Mouse (Mus musculus) mouse embryonic stem cell (cell line): ENCODE data around the gene Arl5c.

ENCODE experiments used
- in situ Hi-C, 2 experiments: fragments of 300-500 bp; cut with MboI; formaldehyde crosslinking; loops; 1 replicate in 1 of 2; 3 replicates in 1 of 2; pipeline ENCODE4 v1.14.3; 2019 to 2020; ENCODE audit warnings: low sequenced_read_pairs in 2 of 2, low pct_unique_long_range_greater_than_20kb in 1 of 2, mixed read lengths in 1 of 2; ENCODE audit not compliant: unreplicated experiment in 1 of 2

Gene Arl5c

GRCm38 (mm10) chr11:97979824-97980495, 16.0 kb downstream of the Arl5c start:
- in situ Hi-C loops, result loop anchor here (10.0 kb wide), 2 partner anchors 45 to 185 kb away; partner anchors contain the start of gene Lasp1 (in 1 of the 2)

GRCm38 (mm10) chr11:97978392-97978791, 17.6 kb downstream of the Arl5c start:
- in situ Hi-C loops, result no loop called here

DNA sequence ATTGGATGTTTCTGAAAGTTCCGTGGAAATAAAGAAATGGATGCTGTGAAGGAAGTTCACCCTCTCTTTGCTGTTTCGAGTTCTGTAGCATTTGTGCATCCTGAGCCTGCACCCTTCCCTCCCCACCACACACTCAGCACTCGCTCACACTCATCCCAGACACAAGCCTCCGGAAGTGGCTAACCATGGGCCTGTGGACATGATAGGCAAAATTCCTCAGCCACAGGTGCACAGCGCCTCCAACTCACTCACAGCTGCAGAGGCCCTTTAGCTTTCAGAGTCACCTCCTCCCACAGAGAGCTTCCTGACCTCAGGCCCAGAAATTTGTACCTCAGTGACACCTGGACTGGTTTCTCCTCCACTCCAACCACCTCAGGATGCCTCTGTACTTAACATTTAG, 18.2 kb downstream of the Arl5c start:
- in situ Hi-C loops, result no loop called here

DNA sequence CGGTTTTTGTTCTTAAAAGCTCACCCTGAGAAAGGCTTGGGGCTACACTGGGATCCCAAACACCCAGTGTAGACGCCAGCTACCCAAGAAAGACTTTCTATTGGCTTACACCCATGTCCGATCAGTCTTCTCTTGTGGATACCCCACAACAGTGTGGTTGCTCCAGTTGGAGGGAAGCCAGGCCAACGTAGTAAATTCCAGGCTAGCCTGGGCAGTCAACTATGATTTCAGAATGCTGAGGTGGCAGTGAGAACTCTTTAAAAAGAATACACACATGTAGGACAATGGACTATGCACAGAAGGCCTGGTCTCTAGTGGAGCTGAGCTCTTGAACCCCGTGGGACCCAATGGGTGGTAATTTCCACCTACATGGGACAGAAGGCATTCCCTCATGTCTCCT, 21.2 kb downstream of the Arl5c start:
- in situ Hi-C loops, result loop anchor here in 1 of 2 experiments (5.0 kb wide), 1 partner anchor 37 kb away; no protein-coding TSS in a partner anchor

GRCm38 (mm10) chr11:97974141-97974540, 21.8 kb downstream of the Arl5c start:
- in situ Hi-C loops, result loop anchor here in 1 of 2 experiments (5.0 kb wide), 1 partner anchor 37 kb away; no protein-coding TSS in a partner anchor

DNA sequence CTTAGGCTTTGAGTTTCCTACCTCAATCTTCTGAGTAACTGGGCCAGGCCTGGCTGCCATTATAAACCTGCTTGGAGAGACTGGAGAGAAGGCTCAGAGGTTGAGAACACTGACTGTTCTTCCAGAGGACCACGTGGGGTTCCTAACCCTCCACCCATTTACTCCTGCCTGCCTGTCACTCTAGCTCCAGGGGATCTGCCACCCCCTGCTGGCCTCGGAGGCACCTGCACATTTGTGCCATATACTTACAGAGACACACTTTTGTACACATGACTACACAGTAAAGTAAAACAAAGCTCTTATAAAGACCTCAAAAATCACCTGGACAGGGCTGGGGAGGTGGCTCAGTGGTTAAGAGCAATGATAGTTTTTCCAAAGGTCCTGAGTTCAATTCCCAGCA, 23.5 kb downstream of the Arl5c start:
- in situ Hi-C loops, result loop anchor here in 1 of 2 experiments (5.0 kb wide), 1 partner anchor 35 kb away; no protein-coding TSS in a partner anchor

- in situ Hi-C loops, result loop anchor here in 1 of 2 experiments (5.0 kb wide), 1 partner anchor 34 kb away; no protein-coding TSS in a partner anchor
Measured at GRCm38 (mm10) chr11:97971232-97971631, 24.7 kb downstream of the Arl5c start.

- in situ Hi-C loops, result loop anchor here in 1 of 2 experiments (5.0 kb wide), 1 partner anchor 33 kb away; no protein-coding TSS in a partner anchor
Measured at GRCm38 (mm10) chr11:97970771-97971170, 25.2 kb downstream of the Arl5c start.

- in situ Hi-C loops, result no loop called here
Measured at GRCm38 (mm10) chr11:97968385-97968784, 27.6 kb downstream of the Arl5c start.

- in situ Hi-C loops, result no loop called here
Measured at GRCm38 (mm10) chr11:97967114-97967513, 28.9 kb downstream of the Arl5c start.

- in situ Hi-C loops, result no loop called here
Measured at GRCm38 (mm10) chr11:97960907-97961306, 35.1 kb downstream of the Arl5c start.

- in situ Hi-C loops, result no loop called here
Measured at GRCm38 (mm10) chr11:97959300-97959680, 36.7 kb downstream of the Arl5c start.

GRCm38 (mm10) chr11:97958641-97959299, 37.2 kb downstream of the Arl5c start:
- in situ Hi-C loops, result no loop called here

GRCm38 (mm10) chr11:97956905-97957560, 38.9 kb downstream of the Arl5c start:
- in situ Hi-C loops, result no loop called here

DNA sequence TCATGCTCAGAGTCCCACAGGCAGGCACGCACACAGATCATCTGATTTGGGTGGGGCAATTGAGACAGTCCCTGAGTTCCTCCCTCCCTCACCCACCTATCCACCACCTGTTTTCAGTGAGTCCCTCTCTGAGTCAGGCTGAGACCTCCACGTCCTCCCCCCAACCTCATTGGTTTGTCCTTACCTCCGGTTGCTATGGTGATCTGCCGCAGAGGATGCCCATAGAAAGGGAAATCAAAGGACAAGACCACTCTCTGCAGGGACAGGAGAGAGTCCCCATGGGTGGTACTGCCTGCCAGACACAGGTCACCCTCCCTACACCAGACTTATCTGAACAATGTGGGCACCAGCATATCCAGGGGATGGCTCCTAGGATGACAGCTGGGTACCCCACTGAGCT, 40.1 kb downstream of the Arl5c start:
- in situ Hi-C loops, result no loop called here

DNA sequence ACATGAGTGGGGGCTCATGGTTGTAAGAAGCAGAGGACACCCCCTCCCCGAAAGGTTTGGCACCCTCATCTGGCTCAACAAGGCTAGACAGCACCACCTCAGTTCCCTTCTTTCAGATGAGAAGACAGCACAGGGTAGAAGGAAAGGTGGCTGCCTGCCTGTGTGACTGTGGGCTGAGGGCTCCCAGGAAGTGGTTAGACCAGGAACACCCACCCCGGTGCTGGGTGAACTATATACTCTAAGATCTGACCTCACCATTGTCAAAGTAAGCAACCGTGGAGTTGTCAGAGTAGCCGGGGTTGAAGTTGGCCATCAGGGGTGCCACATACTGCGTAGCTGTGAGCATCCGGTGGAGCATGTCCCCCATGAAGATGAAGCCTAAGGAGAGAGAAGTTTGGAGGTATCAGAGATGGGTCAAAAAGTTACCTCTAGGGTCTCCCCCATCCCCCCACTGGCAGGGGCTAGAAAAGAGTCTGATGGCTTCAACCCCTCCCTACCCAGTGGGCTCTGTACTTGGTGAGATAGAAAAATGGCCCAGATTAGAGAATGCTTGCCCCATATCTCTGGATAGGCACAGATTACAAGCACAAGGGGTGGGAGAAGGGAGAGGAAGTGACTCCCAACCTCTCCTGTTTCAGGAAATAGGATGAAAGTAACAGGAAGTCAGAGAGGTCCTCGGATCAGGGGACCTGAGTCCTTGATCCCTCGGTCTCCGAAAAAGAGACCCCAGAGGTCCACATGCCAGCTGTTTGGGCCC, 40.7 kb downstream of the Arl5c start:
- in situ Hi-C loops, result no loop called here

GRCm38 (mm10) chr11:97954469-97955141, 41.4 kb downstream of the Arl5c start:
- in situ Hi-C loops, result no loop called here

DNA sequence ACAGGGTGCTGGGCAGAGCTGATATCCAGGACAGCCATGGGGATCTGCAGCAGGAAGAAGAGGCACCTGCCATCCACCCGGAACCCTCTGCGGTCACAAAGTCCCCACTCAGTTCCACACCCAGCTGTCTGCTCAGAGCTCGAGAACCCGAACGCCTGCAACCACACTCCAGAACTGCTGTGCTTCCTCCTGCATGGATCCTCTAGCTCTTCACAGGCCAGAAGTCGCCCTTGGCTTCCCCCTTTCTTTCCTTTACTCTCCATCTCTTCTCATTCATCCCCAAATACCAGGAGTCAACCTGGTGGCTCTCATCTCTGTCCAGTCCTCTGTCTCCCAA, 42.1 kb downstream of the Arl5c start:
- in situ Hi-C loops, result no loop called here
